Mouse (Mus musculus) layer of hippocampus, postnatal 14 days (tissue): ENCODE data around the gene Spp1. TPM values are rescaled to one million over a fixed set of nuclear protein-coding genes. Genes with fewer than 3 reads are reported as not detected.

Experiments
- DNase-seq, 2 experiments: peaks; one replicate each; pipeline ENCODE4 v3.0.0; 2021 to 2022; ENCODE audit warnings: low spot score in 2 of 2, mixed read lengths in 1 of 2
- long read RNA-seq, 2 experiments: library from polyadenylated mRNA; stranded (forward); transcript quantifications; one replicate each; pipeline ENCODE4 v2.0.0; 2021
- total RNA-seq, 2 experiments: library from RNA; stranded (reverse); gene quantifications; 2 replicates each; pipeline ENCODE4 v1.2.3; 2021

The Spp1 gene
- total RNA-seq = 1 to 10 TPM; 1.8 to 2.4 TPM
- long read RNA-seq, experiment 1 = 0 reads
- long read RNA-seq, experiment 2, transcript Spp1-201 (7 exons, 1,410 nt) = major isoform, 6 of 7 reads
- long read RNA-seq, experiment 2, partial matches to known transcripts = 0 of 7 reads
- long read RNA-seq, experiment 2, other reads (novel, unspliced or antisense) = 0 of 7 reads

DNA sequence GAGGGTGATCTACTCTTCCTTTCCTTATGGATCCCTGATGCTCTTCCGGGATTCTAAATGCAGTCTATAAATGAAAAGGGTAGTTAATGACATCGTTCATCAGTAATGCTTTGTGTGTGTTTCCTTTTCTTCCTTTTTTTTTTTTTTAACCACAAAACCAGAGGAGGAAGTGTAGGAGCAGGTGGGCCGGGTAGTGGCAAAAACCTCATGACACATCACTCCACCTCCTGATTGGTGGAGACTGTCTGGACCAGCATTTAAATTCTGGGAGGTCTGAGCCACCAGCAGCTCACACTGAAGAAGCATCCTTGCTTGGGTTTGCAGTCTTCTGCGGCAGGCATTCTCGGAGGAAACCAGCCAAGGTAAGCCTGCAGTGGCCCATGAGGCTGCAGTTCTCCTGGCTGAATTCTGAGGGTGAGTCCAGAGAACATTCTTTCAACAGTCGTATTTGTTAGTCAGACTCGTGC, at the start of gene Spp1:
Spp1 (plus strand) TSS at position 284 of the 467 bp plus-strand sequence.
- DNase-seq = no peak

DNA sequence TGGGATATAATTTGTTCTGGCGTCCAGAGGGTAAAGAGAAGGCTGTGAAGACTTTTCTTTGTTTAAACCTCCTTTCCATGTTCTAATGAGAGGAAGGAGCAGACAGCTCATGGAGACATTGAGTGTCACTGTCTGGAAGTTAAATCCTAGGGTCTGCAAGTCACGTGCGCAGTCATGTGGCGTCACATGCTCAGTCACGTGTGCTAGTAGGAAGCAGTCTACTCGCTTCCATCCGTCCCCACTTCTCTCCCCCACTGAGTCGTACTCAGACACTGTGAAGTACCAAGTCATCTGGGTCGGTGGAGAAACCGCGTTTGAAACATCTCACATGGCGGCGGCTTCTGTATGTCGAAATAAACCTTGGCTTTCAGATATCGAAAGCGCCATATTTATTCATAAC, 49.4 kb upstream of the Spp1 start:
- no peak for DNase-seq

- DNase-seq = no peak
Measured at GRCm38 (mm10) chr5:104386908-104387307, 48.0 kb upstream of the Spp1 start.

- no peak for DNase-seq
Measured at GRCm38 (mm10) chr5:104390962-104391361, 44.0 kb upstream of the Spp1 start.

GRCm38 (mm10) chr5:104392784-104393183, 42.1 kb upstream of the Spp1 start:
- DNase-seq = no peak

DNA sequence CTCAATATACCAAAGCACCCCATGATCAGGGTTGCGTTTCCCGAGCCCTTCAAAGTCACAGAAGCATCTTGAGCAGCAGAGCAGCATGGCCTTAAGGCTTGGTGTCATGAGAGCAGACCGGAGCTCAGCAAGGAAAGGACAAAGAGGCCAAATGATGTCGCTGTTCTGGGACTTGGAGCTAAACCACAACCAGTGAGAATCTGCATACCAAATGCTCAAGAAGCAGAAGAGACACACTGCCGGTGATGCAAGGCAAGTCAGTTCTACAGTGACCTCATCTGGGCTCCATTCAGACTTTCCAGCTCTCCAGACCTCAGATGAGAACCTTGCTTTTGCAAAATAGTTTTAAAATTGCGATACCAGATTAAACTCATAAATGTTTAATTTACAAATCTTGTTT, 38.6 kb upstream of the Spp1 start:
- no peak for DNase-seq

- DNase-seq = no peak
Measured at GRCm38 (mm10) chr5:104398001-104398400, 36.9 kb upstream of the Spp1 start.

DNA sequence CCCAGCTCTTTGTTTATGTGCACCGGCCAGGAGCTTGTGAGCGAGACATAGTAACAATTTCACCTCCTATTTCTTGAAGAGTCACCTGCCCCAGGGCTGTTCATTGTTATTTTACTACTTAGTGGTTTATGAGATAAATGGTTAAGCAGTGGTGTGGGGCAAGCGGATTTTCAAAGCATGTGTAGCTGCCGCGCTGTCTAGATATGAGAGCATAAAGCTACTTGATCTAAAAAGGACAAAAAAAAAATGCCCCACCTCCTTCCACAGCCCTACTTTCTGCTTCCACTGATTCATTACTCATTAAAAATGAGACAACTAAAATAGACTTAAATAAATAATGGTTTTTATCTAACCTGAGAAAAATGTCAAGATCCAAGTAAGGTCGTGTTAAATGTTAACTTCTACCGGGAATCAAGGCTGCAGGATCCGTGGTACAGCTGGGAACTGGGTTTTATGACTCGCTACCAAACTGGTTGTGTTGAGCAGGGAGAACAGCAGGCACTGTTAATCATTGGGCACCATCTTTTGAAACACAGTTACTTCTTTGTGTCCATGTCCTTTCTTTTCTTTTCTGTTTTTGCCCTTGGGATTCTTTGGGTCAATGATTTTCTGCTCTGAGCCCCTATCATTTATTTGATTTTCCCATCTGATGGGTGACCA, 35.5 kb upstream of the Spp1 start:
- no peak for DNase-seq

GRCm38 (mm10) chr5:104399970-104400369, 34.9 kb upstream of the Spp1 start:
- DNase-seq = no peak

- DNase-seq = no peak
Measured at GRCm38 (mm10) chr5:104402651-104403050, 32.3 kb upstream of the Spp1 start.

GRCm38 (mm10) chr5:104403351-104403750, 31.6 kb upstream of the Spp1 start:
- DNase-seq = no peak

- DNase-seq = peak in 1 of 2 experiments; percentile 18
Measured at GRCm38 (mm10) chr5:104404551-104404950, 30.4 kb upstream of the Spp1 start.

DNA sequence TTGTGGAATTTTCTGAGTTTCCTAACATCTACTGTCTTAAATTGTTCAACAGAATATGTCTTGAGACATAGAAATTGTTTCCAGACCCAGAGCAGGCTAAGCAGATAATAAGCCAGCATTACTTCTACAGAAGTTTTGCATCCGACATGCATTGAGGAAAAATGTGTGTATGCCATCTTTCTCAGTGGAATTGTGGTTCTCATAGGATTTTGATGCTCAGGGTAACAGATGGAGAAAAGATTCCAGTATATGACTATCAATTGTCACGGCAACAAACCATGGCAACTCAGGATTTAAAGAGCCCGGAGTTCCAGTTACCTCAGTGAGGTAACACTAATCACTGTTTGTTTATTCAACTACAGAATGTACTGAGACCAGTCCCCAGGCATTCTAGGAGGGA, 29.9 kb upstream of the Spp1 start:
- DNase-seq = peak in 1 of 2 experiments; percentile 12

DNA sequence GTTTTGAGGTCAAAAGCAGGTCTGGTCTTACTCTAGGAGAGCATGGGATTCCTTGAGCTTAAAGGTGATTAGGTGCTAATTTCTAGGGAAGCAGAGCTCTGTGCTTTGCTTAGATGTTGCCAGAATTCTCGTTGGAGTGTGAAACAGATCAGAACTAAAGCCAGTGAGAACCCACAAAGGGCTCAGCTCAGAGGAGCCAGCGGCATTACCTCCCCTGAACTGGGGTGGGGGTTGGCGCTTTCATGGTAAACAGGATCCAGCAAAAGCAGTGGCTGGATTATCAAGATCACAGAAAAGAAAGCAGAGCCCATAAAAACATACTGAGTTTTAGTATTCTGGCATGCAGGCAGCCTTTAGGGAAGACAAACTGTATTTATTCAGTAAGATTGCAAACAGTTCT, 28.2 kb upstream of the Spp1 start:
- DNase-seq = peak in 1 of 2 experiments; percentile 13

GRCm38 (mm10) chr5:104407541-104408231, 27.2 kb upstream of the Spp1 start:
- DNase-seq = peak in 1 of 2 experiments; percentile 36

GRCm38 (mm10) chr5:104408549-104408948, 26.4 kb upstream of the Spp1 start:
- DNase-seq = no peak

GRCm38 (mm10) chr5:104415999-104416398, 18.9 kb upstream of the Spp1 start:
- no peak for DNase-seq

GRCm38 (mm10) chr5:104417028-104417427, 17.9 kb upstream of the Spp1 start:
- DNase-seq = no peak

GRCm38 (mm10) chr5:104417721-104418120, 17.2 kb upstream of the Spp1 start:
- no peak for DNase-seq

DNA sequence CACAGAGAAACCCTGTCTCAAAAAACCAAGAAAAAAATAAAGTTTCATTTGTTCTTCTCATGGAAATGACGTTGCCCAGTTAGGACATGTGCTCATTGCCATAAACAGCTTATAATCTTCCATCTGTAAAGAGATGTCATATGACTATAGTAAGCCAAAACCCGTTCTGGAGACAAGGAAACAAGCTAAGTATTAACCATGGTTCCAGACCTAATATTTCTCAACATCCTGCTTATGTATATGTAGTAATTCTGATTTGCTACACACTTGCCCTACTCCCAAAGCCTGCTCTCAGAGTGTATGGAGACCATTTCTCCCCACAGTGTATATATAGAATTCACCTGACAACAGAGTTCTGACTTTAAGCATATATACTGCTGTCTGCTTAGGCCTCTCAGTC, 12.9 kb upstream of the Spp1 start:
- DNase-seq = no peak

- DNase-seq = no peak
Measured at GRCm38 (mm10) chr5:104423861-104424260, 11.1 kb upstream of the Spp1 start.

- DNase-seq = no peak
Measured at GRCm38 (mm10) chr5:104425949-104426348, 9.0 kb upstream of the Spp1 start.
